Mouse (Mus musculus): Measurements from ENCODE around the gene Kcnmb3.

DNA sequence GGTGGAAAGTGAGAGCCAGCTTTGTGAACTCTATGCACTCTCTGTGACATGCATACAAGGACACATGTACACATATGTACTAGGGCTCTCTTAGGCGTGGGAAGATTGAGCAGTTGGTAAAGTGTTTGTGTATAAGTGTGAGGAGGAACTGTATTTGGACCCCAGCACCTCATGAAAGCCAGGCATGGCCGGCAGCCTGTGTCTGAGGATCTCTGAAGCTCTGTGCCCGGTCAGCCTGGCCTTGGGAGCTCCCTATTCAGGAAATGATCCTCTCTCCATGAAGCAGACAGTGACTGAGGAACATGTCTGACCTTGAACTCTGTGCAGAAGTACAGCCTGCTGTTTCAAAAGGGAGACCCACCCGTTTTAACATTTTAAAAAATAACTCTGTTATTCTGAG is 53.3 kb downstream of the Kcnmb3 start:
- TF ChIP-seq JUND (IDR thresholded peaks at IDR 0.05; ENCODE audit: low read depth, low read length) (no peak), ZC3H11A (IDR thresholded peaks at IDR 0.05; ENCODE audit: low read depth, low read length) (no peak), ELF1 (IDR thresholded peaks at IDR 0.05; ENCODE audit: low read depth, low read length) (no peak), POLR2A (IDR thresholded peaks at IDR 0.05; ENCODE audit: control insufficient read depth in 1 of 2, insufficient read depth in 1 of 2, low read depth in 1 of 2, low read length in 2 of 2, poor library complexity in 1 of 2) (no peak), CTCF (IDR thresholded peaks at IDR 0.05 in 2 of 3, conservative IDR thresholded peaks at IDR 0.05 in 1 of 3; ENCODE audit: control insufficient read depth in 1 of 3, insufficient read depth in 1 of 3, low read depth in 2 of 3, low read length in 3 of 3, poor library complexity in 1 of 3, severe bottlenecking in 1 of 3) (no peak), ZNF384 (IDR thresholded peaks at IDR 0.05; ENCODE audit: low read depth, low read length) (no peak)

Measured in MEL (cell line).